Mouse (Mus musculus) heart, adult 2 months (tissue): ENCODE data around the gene Tesk2.

Source experiments
- CTCF ChIP-seq: fragments of 200-600 bp; IDR thresholded peaks from 2 replicates; pipeline ENCODE4 v1.8.1; 2022; ENCODE audit warnings: antibody characterized with exemption, mild to moderate bottlenecking, moderate library complexity
- EP300 ChIP-seq: fragments of 200-500 bp; IDR thresholded peaks from 2 replicates; pipeline ENCODE4 v1.6.1; 2011; ENCODE audit warnings: low read depth, low read length, control low read depth; ENCODE audit not compliant: insufficient read depth
- POLR2A ChIP-seq: fragments of 200-500 bp; IDR thresholded peaks from 2 replicates; pipeline ENCODE4 v1.6.1; 2011; ENCODE audit warnings: mild to moderate bottlenecking, low read depth, low read length, control low read depth; ENCODE audit not compliant: insufficient read depth

- no peak for TF ChIP-seq CTCF
- no peak for TF ChIP-seq POLR2A
- TF ChIP-seq EP300, result no peak
Measured at GRCm38 (mm10) chr4:116672785-116673184, 48.0 kb upstream of the Tesk2 start.
